Mouse (Mus musculus): ENCODE measurements around the gene Tm4sf19. TPM values are rescaled to one million over a fixed set of nuclear protein-coding genes. Genes with fewer than 3 reads are reported as not detected.
"Not testable (repeated sequence)": the region's sequence is repeated elsewhere in the genome, so short reads cannot be mapped to it uniquely, and the experiment has no call there.

Gene Tm4sf19
- total RNA-seq, 2 experiments from 2014 or later: not detected

DNA sequence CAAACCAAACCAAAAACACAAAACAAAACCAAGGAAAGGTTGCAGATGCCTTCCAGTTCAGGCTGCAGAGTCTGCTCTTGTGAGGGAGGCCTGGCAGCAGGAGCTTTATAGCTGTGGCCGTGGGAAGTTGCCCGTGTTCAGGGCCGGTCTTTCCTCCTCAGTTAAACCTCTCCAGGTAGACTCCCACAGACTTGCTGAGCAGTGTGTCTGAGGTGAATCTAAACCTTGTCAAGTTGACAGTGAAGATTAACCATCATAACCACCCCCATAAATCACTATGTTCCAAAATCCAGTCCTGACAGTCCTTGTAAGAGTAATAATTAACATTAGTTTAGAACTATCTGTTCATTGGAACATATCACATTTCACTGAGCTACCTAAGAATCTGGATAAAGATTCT, 27.2 kb downstream of the Tm4sf19 start:
- no peak for ATAC-seq (replicated peaks; ENCODE audit: poor library complexity)

DNA sequence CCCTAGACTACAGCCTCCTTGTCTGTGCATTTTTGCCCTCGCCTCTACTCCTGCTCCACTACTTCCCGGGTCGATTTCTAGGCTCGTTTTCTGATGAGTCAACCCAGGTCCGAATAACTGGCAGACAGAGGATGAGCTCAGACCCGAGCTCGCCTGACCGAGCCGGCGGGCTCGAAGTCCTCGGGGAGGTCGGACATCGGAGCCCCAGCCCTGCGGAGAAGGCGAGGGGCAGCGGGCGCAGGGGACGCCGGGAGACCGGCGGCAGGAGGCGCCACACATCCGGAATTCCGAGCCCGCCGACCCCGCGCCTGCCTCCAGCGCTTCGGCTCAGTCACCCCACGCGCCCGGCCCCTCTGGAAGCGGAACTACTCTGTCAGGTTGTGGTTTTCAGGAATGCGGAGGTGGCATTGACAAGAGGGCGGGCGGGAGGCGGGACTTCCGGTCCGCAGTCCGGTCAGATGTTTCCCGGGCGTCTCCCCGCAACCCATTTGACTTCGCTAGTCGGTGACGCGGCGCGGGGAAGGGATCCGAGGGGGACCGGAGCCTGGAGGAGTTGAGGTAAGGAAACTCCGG, 30.3 kb downstream of the Tm4sf19 start, which contains the start of gene Pcyt1a:
Pcyt1a (plus strand) TSS at position 448 of the 573 bp plus-strand sequence.
- peak; percentile 86 for ATAC-seq (replicated peaks; ENCODE audit: poor library complexity)

DNA sequence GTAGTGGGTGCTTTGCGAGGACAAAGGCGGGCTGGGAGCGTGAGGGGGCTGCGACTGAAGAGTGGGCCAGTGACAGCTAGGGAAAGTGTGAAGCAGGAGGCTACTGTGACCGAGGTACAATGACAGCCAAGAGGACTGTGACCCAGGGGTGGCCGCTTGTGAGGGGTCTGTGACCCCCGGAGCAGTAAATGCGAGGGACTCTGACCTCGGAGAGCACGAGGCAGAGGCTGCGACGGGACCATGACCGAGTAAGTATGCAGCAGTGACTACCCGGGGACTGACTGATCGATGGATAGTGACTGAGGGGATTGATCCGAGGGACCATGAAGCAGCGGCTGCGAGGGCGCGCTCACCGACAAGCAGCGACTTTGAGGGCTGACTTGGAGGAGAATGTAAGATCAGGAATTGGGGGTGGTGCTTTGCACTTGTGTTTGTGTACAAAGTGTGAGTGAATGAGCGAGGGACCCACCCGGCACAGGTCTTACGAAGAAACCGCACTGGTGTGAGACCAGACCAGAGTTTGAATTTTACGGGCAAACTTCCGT, 30.8 kb downstream of the Tm4sf19 start:
- peak; percentile 32 for ATAC-seq (replicated peaks; ENCODE audit: poor library complexity)

DNA sequence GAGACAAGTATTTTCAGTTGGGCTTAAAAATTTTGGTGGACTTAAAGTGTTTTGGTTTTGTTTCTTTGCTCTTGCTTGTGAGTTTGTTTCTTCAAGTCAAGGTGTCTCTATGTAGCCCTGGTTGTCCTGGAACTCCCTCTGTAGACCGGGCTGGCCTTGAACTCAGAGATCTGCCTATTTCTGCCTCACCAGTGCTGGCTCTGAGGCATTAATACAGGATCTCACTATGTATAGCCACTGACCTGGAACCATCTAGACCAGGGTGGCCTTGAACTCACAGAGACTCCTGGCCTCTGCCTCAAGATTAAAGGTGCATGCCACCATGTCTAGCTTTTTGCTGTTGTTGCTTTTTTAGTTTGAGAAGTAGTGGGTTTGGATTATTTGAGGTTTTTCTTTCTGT, 31.6 kb downstream of the Tm4sf19 start:
- no peak for ATAC-seq (replicated peaks; ENCODE audit: poor library complexity)

DNA sequence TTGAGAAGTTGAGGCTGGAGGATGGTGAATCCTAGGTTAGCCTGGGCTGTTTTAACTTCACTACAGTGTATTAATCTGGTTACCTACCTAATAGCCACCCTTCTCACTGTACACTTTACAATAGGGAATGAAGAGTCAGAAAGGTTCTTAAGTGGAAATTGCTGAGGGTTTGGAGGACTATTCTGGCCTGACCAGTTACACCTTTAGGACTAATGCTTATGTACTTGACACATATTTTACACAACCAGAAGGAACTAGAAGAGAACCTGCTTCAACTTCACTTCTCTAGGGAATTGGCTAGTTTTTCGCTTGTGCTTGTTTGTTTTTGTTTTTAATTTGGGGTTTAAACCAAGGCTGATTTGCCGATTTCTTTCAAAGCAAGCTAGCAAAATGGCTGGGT, 32.8 kb downstream of the Tm4sf19 start:
- ATAC-seq (replicated peaks; ENCODE audit: poor library complexity): no peak

DNA sequence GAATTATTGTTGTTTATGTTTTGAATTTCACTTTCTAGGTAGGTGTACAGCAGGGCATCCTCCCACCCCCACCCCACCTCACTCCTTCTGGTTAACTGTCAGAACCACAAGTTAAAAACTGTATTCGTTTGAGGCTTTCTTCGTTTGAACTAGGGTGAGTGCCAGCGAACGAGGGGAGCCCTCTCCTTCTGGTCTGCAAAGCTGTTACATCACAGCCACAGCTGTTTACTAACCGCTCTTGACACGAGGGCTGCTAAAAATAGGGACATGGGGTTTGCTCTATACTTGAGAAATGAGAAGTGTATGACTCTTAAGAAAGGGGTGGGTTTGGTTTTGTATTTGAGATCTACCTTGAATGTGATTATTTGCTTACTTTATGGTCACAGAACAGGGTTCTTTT, 33.8 kb downstream of the Tm4sf19 start:
- ATAC-seq (replicated peaks; ENCODE audit: poor library complexity): peak; percentile 66

DNA sequence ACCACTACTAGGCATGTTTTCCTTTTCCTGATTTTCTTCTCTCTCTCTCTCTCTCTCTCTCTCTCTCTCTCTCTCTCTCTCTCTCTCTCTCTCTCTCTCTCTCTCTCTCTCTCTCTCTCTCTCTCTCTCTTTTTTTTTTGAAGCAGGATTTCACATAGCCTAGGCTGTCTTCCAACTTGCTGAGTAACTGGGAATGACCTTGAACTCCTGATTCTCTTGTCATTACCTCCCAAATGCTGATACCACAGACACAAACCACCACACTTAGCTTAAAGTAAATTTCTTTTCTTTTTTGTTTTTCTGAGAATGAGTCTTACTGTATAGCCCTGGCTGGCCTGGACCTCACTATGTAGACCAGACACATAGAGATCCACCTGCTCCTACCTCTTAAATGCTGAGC, 34.4 kb downstream of the Tm4sf19 start:
- ATAC-seq (replicated peaks; ENCODE audit: poor library complexity): no peak

DNA sequence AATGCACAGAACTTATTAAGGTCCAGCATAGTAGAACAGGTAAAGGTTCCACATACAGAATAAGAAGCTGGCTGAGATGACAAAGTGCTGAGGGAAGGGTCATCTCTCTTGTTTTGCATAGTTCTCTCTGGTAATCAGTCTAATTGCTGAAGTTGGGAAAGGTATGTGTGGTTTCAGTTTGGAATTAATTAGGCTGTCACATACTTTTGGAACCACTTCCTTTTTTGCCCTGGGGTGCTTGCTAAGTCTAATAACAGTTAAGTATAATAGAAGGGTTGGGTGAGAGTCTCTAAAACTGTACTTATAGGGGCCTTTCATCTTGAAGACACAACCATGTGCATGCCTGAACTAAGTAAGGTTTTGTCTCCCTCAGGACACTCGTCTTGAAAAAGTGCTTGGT, 36.4 kb downstream of the Tm4sf19 start:
- peak; percentile 45; the same call in 1 of the 2 replicates for ATAC-seq (replicated peaks; ENCODE audit: poor library complexity)

DNA sequence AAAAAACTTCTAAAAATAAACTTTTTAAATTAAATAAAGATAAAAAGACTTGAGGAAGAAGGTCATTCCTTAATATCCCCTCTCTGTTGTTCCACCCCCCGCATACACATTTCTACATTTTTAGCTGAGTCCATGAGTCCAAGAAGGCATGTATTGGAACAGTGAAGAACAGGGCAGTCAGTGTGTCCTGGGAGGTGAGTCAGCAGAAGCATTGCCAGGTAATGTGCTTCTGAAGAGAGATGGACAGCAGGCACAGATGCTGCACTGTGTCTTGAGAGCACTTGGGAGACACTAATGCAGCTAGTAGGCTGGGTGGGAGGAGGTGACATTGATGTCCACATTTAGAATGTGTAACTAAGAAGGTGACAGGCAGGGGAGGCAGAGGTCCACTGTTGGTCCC, 37.0 kb downstream of the Tm4sf19 start:
- no peak for ATAC-seq (replicated peaks; ENCODE audit: poor library complexity)

DNA sequence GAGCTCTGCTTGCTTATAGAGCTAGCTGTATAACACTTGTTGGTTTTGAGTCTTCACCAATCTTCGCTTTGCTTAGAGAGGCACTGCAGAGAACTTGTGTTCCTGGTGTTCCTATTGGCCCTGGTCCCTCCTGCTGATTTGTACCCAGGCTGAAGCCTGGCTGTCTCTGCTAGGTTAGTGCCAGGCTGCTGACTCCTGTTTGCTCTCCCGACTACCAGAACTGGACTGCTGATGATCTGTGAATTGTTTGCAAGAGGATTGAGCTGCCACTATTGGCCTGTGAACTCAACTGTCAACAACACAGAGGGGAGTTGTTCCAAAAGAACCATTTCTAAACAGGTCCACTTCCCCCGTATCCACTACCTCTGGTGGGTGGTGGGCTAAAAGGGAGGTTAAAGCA, 41.1 kb downstream of the Tm4sf19 start:
- ATAC-seq (replicated peaks; ENCODE audit: poor library complexity): no peak

DNA sequence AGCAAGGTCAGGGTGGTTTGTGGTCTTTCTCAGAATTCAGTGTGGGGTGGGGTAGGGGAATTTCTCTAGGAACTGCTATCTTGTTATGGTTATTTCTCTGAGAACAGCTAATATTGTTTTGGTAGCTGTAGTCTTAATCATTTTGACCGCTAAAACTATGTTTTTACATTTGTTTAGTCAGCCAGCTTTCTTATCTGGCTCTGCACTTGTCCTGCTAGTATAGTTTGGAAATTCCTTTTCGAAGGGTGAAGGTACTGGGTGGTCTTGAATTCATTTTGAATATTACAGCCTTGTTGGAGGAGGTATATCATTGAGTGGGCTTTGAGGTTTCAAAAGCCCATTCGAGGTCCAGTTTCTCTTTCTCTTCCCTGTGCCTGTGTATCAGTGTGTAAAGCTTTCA, 44.3 kb downstream of the Tm4sf19 start:
- ATAC-seq (replicated peaks; ENCODE audit: poor library complexity): not testable (repeated sequence)

DNA sequence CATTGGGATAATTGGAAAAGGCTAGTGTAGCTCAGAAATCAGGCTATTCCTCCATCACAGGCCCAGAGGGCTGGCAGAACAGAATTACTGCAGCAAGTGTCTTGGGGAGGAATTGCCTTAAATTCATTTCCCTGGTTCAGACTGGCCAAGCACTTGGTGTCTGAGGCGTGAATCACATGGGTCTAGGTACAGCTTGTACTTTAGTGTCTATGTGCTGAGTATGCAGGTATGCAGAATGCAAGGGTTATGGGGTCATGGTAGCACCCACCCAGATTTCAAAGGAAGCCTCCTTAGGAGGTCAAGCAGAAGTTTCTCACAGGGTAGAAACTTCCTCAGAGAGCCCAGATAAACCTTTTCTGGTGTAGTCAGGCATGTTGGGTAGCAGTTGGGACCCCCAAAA, 45.3 kb downstream of the Tm4sf19 start:
- no peak for ATAC-seq (replicated peaks; ENCODE audit: poor library complexity)

DNA sequence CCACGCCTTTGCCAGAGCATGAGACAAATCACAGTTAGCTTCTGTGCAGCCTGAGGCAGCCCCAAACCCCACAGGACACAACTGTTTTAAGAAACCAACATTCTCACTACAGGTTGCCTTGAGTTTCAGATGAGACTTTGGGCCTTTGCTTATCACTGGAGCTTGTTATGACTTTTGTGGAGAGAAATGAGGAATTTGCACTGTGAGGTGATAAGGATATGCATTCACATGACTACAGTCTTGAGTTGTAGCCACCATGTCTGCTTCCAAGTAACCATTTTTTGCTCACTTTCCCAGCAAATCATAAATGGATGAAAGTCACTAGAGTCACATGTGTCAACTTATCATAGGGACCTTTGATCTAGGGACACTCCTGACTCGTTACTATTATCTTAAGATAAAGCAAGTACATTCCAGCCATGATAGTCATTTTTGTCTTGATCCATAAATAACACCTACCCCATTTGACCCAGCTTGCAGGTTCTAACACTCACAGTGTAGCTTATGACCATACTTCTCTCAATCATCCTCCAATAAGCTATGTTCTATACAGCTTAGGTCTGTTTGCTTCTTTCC, 46.3 kb downstream of the Tm4sf19 start:
- ATAC-seq (replicated peaks; ENCODE audit: poor library complexity): no peak

DNA sequence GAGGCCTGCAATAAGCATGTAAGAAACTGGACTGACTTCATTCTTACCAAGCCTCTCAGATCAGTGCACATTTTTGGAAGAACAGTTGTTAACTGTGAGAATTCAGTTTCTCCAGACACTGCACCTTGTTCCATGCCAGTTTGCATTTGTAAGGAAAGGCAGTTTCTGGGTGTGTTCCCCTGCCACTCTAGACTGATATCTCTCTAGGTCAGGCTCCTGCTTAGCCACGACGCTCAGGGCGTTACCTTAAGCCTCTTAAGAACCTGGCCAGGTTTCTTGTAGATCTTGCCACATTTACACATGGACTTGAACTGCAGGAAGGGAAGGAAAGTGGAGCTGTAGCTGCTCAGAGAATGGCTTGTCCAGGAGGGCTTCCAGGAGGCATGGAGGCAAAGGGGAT, 49.4 kb downstream of the Tm4sf19 start:
- peak; percentile 93 for ATAC-seq (replicated peaks; ENCODE audit: poor library complexity)

DNA sequence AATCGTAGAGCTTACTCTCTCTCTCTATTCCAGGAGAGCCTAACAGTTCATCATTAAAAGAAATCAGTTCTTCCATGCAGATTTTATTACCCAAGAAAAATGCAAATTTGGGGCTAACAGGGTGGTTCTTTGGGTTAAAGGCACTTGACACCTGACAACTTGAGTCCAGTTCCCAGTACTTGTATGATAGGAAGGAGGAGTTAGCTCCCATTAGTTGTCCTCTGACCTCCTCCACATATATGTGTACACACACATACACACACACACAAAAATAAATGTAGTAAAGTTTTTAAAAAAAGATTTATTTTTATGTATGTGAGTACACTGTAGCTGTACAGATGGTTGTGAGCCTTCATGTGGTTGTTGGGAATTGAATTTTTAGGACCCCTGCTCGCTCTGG, 49.8 kb downstream of the Tm4sf19 start:
- ATAC-seq (replicated peaks; ENCODE audit: poor library complexity): no peak

DNA sequence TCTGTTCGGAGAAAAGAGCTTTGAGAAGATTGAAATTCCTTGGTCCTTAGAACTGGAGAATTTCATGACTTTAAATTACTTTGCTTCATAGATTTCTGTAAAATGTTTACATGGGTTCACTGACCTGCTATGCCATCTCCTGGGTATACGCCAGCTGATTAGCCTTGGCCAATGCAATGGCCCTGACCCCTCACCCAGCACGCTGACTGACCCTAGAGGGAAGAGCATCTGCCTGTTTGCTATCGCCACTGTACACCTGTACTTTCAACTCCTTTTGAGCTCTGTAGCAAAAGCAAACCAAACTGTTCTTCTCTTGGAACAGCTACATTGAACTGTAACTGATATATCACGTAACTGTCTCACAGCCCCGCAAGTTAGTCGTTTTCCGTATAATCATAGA, 52.8 kb downstream of the Tm4sf19 start:
- no peak for ATAC-seq (replicated peaks; ENCODE audit: poor library complexity)

DNA sequence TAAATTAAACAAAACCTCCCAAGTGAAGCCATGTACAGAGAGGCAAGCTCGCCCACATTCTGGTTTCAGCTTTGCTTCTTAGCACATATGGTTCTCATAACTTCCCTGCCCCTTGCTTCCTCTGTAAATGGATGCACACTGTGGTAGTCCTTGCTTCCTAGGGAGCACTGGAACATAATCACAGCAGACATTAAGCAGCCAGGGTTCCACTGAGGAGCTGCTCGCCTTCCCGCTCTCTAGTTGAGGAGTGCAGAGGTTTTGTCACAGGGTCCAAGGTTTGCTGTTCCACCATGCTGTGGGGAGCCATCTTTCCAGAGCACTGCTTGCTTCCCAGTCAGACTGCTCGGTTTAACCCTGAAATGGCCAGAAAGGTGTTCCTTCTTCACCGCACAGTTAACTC, 54.3 kb downstream of the Tm4sf19 start:
- ATAC-seq (replicated peaks; ENCODE audit: poor library complexity): no peak

DNA sequence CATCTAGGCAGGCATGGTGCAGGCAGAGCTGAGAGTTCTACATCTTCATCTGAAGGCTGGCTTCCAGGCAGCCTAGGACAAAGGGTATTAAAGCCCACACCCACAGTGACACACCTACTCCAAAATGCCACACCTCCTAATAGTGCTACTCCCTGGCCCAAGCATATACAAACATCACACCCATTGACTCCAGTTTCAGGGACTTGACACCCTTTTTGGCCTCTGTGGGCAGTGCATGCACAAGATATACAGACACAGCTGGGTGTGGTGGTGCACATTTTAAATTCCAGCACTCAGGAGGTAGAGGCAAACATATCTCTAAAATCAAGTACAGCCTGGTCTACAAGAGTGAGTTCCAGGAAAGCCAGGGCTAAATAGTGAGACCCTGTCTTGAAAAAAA, 55.8 kb downstream of the Tm4sf19 start:
- no peak for ATAC-seq (replicated peaks; ENCODE audit: poor library complexity)

DNA sequence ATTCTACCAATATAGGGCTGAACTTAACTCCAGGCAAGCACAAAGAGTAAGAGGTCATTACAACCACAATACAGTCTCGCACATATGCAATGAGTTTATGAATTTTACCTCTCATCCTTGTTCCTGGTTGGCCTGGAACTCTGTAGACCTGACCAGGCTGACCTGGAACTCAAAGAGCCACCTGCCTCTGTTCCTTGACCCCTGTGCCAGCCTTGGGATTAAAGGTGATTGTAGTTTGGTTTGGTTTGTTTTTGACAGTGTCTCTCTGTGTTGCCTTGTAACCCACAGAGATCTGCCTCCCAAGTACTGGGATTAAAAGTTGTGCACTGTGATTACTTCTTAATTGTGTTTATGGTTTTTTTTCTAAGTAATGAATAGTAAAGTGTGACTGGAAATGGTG, 56.5 kb downstream of the Tm4sf19 start:
- no peak for ATAC-seq (replicated peaks; ENCODE audit: poor library complexity)
